Mouse (Mus musculus): ENCODE data around the gene Otulinl.
A peak's percentile ranks its signal among the peaks of the same experiment; 100 is the strongest.

Gene Otulinl

GRCm38 (mm10) chr15:27655015-27655414 is 26.4 kb downstream of the Otulinl start:
- no peak for DNase-seq (ENCODE audit: low read depth)

GRCm38 (mm10) chr15:27647686-27648085 is 33.7 kb downstream of the Otulinl start:
- DNase-seq (ENCODE audit: low read depth), result no peak

GRCm38 (mm10) chr15:27646665-27647064 is 34.7 kb downstream of the Otulinl start:
- no peak for DNase-seq (ENCODE audit: low read depth)

GRCm38 (mm10) chr15:27645250-27645649 is 36.1 kb downstream of the Otulinl start:
- no peak for DNase-seq (ENCODE audit: low read depth)

- no peak for DNase-seq (ENCODE audit: low read depth)
These were observed 38.5 kb downstream of the Otulinl start for GRCm38 (mm10) chr15:27642895-27643294.

- DNase-seq (ENCODE audit: low read depth), result no peak
These were observed 40.2 kb downstream of the Otulinl start for GRCm38 (mm10) chr15:27641171-27641570.

- DNase-seq (ENCODE audit: low read depth), result no peak
These were observed 47.2 kb downstream of the Otulinl start for GRCm38 (mm10) chr15:27633941-27634900.

- DNase-seq (ENCODE audit: low read depth), result peak; percentile 92
These were observed 50.6 kb downstream of the Otulinl start, which contains the start of gene Otulin for GRCm38 (mm10) chr15:27630601-27631383. Otulin (minus strand) TSS chr15:27630693.

- DNase-seq (ENCODE audit: low read depth), result no peak
These were observed 51.4 kb downstream of the Otulinl start for GRCm38 (mm10) chr15:27629800-27630600.

- DNase-seq (ENCODE audit: low read depth), result no peak
These were observed 52.3 kb downstream of the Otulinl start for GRCm38 (mm10) chr15:27629046-27629445.

- no peak for DNase-seq (ENCODE audit: low read depth)
These were observed 53.6 kb downstream of the Otulinl start for GRCm38 (mm10) chr15:27627794-27628193.

GRCm38 (mm10) chr15:27626314-27626713 is 55.1 kb downstream of the Otulinl start:
- DNase-seq (ENCODE audit: low read depth), result no peak

GRCm38 (mm10) chr15:27625890-27626255 is 55.5 kb downstream of the Otulinl start:
- no peak for DNase-seq (ENCODE audit: low read depth)

GRCm38 (mm10) chr15:27625014-27625889 is 56.1 kb downstream of the Otulinl start:
- no peak for DNase-seq (ENCODE audit: low read depth)

GRCm38 (mm10) chr15:27623286-27623685 is 58.1 kb downstream of the Otulinl start:
- DNase-seq (ENCODE audit: low read depth), result no peak

- no peak for DNase-seq (ENCODE audit: low read depth)
These were observed 60.7 kb downstream of the Otulinl start for GRCm38 (mm10) chr15:27620475-27621185.

GRCm38 (mm10) chr15:27619683-27620082 is 61.7 kb downstream of the Otulinl start:
- no peak for DNase-seq (ENCODE audit: low read depth)

- no peak for DNase-seq (ENCODE audit: low read depth)
These were observed 62.4 kb downstream of the Otulinl start for GRCm38 (mm10) chr15:27618778-27619533.

- DNase-seq (ENCODE audit: low read depth), result no peak
These were observed 64.2 kb downstream of the Otulinl start for GRCm38 (mm10) chr15:27617227-27617626.

GRCm38 (mm10) chr15:27616159-27616558 is 65.2 kb downstream of the Otulinl start:
- DNase-seq (ENCODE audit: low read depth), result no peak
